Mouse (Mus musculus) lung, postnatal 0 days (tissue): ENCODE data around the gene Far1. TPM values are rescaled to one million over a fixed set of nuclear protein-coding genes. Genes with fewer than 3 reads are reported as not detected.

ENCODE experiments used
- ATAC-seq: fragments of 200-750 bp; cut with Nextera tagmentation; 2 replicates; pipeline ENCODE4 v1.8.0; 2017; ENCODE audit warnings: moderate library complexity
- DNase-seq: peaks from one replicate; pipeline ENCODE4 v3.0.0-alpha.2; 2016; ENCODE audit warnings: low spot score
- H3K27ac ChIP-seq: fragments of 300-500 bp; sonication (generic); 2 replicates; pipeline ENCODE4 v1.5.1; 2014; ENCODE audit warnings: antibody characterized with exemption, mild to moderate bottlenecking, low read length, mixed read lengths
- H3K27me3 ChIP-seq: fragments of 300-500 bp; sonication (generic); replicated peaks from 2 replicates; pipeline ENCODE4 v1.6.1; 2014; ENCODE audit warnings: low read length, mixed read lengths; ENCODE audit not compliant: insufficient read depth
- H3K36me3 ChIP-seq: fragments of 300-500 bp; sonication (generic); 2 replicates; pipeline ENCODE4 v1.6.1; 2014; ENCODE audit warnings: low read length, mixed read lengths; ENCODE audit not compliant: insufficient read depth
- H3K4me1 ChIP-seq: fragments of 300-500 bp; sonication (generic); 2 replicates; pipeline ENCODE4 v1.6.1; 2014; ENCODE audit warnings: antibody characterized with exemption, low read depth, low read length, mixed read lengths; ENCODE audit not compliant: insufficient read depth
- H3K4me2 ChIP-seq: fragments of 300-500 bp; sonication (generic); replicated peaks from 2 replicates; pipeline ENCODE4 v1.6.1; 2014; ENCODE audit warnings: low read depth, mild to moderate bottlenecking, low read length, moderate library complexity, mixed read lengths
- H3K4me3 ChIP-seq: fragments of 300-500 bp; sonication (generic); 2 replicates; pipeline ENCODE4 v1.5.1; 2014; ENCODE audit warnings: low read depth, low read length
- H3K9ac ChIP-seq: fragments of 300-500 bp; sonication (generic); replicated peaks from 2 replicates; pipeline ENCODE4 v1.6.1; 2014; ENCODE audit warnings: low read depth, mild to moderate bottlenecking
- H3K9me3 ChIP-seq: fragments of 300-500 bp; sonication (generic); 2 replicates; pipeline ENCODE4 v1.6.1; 2016; ENCODE audit warnings: low read length, mixed read lengths
- CTCF ChIP-seq: IDR thresholded peaks from 2 replicates; pipeline ENCODE4 v1.5.1; 2016; ENCODE audit warnings: antibody characterized with exemption, mild to moderate bottlenecking
- EP300 ChIP-seq: IDR thresholded peaks from 2 replicates; pipeline ENCODE4 v1.6.1; 2016; ENCODE audit warnings: antibody characterized with exemption, mild to moderate bottlenecking, control low read depth
- WGBS: fragments of 180-500 bp; shearing (Covaris S2); extraction: QIAGEN DNeasy Blood & Tissue Kit; methylation state at CpG from one replicate; pipeline ENCODE4 v1.1.7; 2014; 5-methylcytosine and 5-hydroxymethylcytosine counted together
- polyA plus RNA-seq: library from polyadenylated mRNA; unstranded; fragments of >200 nt; fragmentation: Nextera tagmentation; extraction: Ambion mirVana; gene quantifications from 2 replicates; pipeline ENCODE4 v1.2.1, GENCODE M21; 2015

Far1 gene
- polyA plus RNA-seq, 1 experiment from 2014 or later, result 39.9 TPM

- Histone ChIP-seq H3K27me3 (no peaks in the 10 kb centered on the region), H3K9me3 (no peaks in the 10 kb centered on the region), H3K9ac (no peak overlapping the region), H3K27ac (no peak overlapping the region), H3K4me1 (no peaks in the 10 kb centered on the region), H3K4me2 (no peak overlapping the region), H3K4me3 (no peak overlapping the region), H3K36me3 (no peaks in the 10 kb centered on the region)
- TF ChIP-seq CTCF (no peak), EP300 (no peak)
- no peak for DNase-seq
- WGBS, result 67% methylated on average over 6 of the region's 6 CpGs
- no peak for ATAC-seq
Observed at GRCm38 (mm10) chr7:113499821-113500220, 13.8 kb upstream of the Far1 start.

GRCm38 (mm10) chr7:113502453-113502852, 11.2 kb upstream of the Far1 start:
- no peak overlapping the region for H3K27ac ChIP-seq
- TF ChIP-seq EP300 (no peak), CTCF (no peak)
- no peaks in the 10 kb centered on the region for H3K9me3 ChIP-seq
- 44% methylated on average over 3 of the region's 3 CpGs for WGBS
- H3K4me3 ChIP-seq, result no peak overlapping the region
- H3K9ac ChIP-seq, result no peak overlapping the region
- no peaks in the 10 kb centered on the region for H3K36me3 ChIP-seq
- no peak overlapping the region for H3K4me2 ChIP-seq
- peak; percentile 50 for ATAC-seq
- peak; percentile 63 for DNase-seq
- H3K27me3 ChIP-seq, result no peaks in the 10 kb centered on the region
- H3K4me1 ChIP-seq, result no peaks in the 10 kb centered on the region

GRCm38 (mm10) chr7:113505047-113505446, 8.6 kb upstream of the Far1 start:
- H3K27me3 ChIP-seq, result no peaks in the 10 kb centered on the region
- H3K4me2 ChIP-seq, result no peak overlapping the region
- H3K27ac ChIP-seq, result no peak overlapping the region
- H3K4me1 ChIP-seq, result no peaks in the 10 kb centered on the region
- DNase-seq (no peak), ATAC-seq (no peak)
- no peaks in the 10 kb centered on the region for H3K36me3 ChIP-seq
- no peaks in the 10 kb centered on the region for H3K9me3 ChIP-seq
- TF ChIP-seq EP300, result no peak
- no peak for TF ChIP-seq CTCF
- no peak overlapping the region for H3K9ac ChIP-seq
- H3K4me3 ChIP-seq, result no peak overlapping the region
- 55% methylated on average over 5 of the region's 5 CpGs for WGBS

- H3K36me3 ChIP-seq, result no peaks in the 10 kb centered on the region
- DNase-seq (no peak), ATAC-seq (no peak)
- no peak for TF ChIP-seq EP300
- no peak for TF ChIP-seq CTCF
- no peaks in the 10 kb centered on the region for H3K9me3 ChIP-seq
- H3K27ac ChIP-seq, result no peak overlapping the region
- no peak overlapping the region for H3K4me3 ChIP-seq
- WGBS, result 86% methylated on average over 4 of the region's 4 CpGs
- H3K4me1 ChIP-seq, result no peaks in the 10 kb centered on the region
- H3K4me2 ChIP-seq, result no peak overlapping the region
- no peak overlapping the region for H3K9ac ChIP-seq
- no peaks in the 10 kb centered on the region for H3K27me3 ChIP-seq
Observed at GRCm38 (mm10) chr7:113505516-113506045, 8.1 kb upstream of the Far1 start.

- 50% methylated on average over 3 of the region's 3 CpGs for WGBS
- Histone ChIP-seq H3K36me3 (no peaks in the 10 kb centered on the region), H3K9ac (no peak overlapping the region), H3K9me3 (no peaks in the 10 kb centered on the region), H3K4me3 (no peak overlapping the region), H3K4me2 (no peak overlapping the region), H3K4me1 (no peaks in the 10 kb centered on the region), H3K27me3 (no peaks in the 10 kb centered on the region), H3K27ac (no peak overlapping the region)
- DNase-seq (no peak), ATAC-seq (no peak)
- no peak for TF ChIP-seq EP300
- TF ChIP-seq CTCF, result no peak
Observed at GRCm38 (mm10) chr7:113507846-113508245, 5.8 kb upstream of the Far1 start.

GRCm38 (mm10) chr7:113511396-113511795, 2.2 kb upstream of the Far1 start:
- TF ChIP-seq CTCF (no peak), EP300 (no peak)
- DNase-seq (no peak), ATAC-seq (no peak)
- H3K27me3 ChIP-seq, result no peaks in the 10 kb centered on the region
- H3K9me3 ChIP-seq, result no peaks in the 10 kb centered on the region
- H3K27ac ChIP-seq, result no peak overlapping the region
- no peaks in the 10 kb centered on the region for H3K36me3 ChIP-seq
- H3K9ac ChIP-seq, result no peak overlapping the region
- WGBS, result 77% methylated on average over 3 of the region's 3 CpGs
- no peak overlapping the region for H3K4me3 ChIP-seq
- H3K4me2 ChIP-seq, result no peak overlapping the region
- no peaks in the 10 kb centered on the region for H3K4me1 ChIP-seq
